Mouse (Mus musculus) heart, postnatal 0 days (tissue): Measurements from ENCODE around the gene Aspdh.

Source experiments
- CTCF ChIP-seq: IDR thresholded peaks from 2 replicates; pipeline ENCODE4 v1.5.1; 2016; ENCODE audit warnings: antibody characterized with exemption, control low read depth, low read depth
- EP300 ChIP-seq: IDR thresholded peaks from 2 replicates; pipeline ENCODE4 v1.6.1; 2016; ENCODE audit warnings: antibody characterized with exemption, low read depth

- TF ChIP-seq EP300: peak; percentile 85; the same call in 1 of the 2 replicates
- TF ChIP-seq CTCF: no peak
Measured at GRCm38 (mm10) chr7:44474419-44474818, 9.2 kb downstream of the Aspdh start.
